Mouse (Mus musculus) layer of hippocampus, adult 11-12 months (tissue): ENCODE measurements around the gene Hrnr.

Source experiments
- DNase-seq: peaks from one replicate; pipeline ENCODE4 v3.0.0; 2022; ENCODE audit warnings: low spot score

Hrnr gene

GRCm38 (mm10) chr3:93319449-93319848 is at the start of gene Hrnr:
Hrnr (plus strand) TSS chr3:93319749.
- DNase-seq: no peak

GRCm38 (mm10) chr3:93273223-93273622 is 46.3 kb upstream of the Hrnr start, which contains the start of gene Flg:
Flg (plus strand) TSS chr3:93273523.
- no peak for DNase-seq

- DNase-seq: no peak
These were observed 22.0 kb upstream of the Hrnr start for GRCm38 (mm10) chr3:93297542-93297941.

- DNase-seq: no peak
These were observed 19.7 kb upstream of the Hrnr start for GRCm38 (mm10) chr3:93299832-93300231.

GRCm38 (mm10) chr3:93301896-93302295 is 17.7 kb upstream of the Hrnr start:
- no peak for DNase-seq

GRCm38 (mm10) chr3:93306142-93306541 is 13.4 kb upstream of the Hrnr start:
- no peak for DNase-seq

GRCm38 (mm10) chr3:93311371-93311770 is 8.2 kb upstream of the Hrnr start:
- no peak for DNase-seq

- DNase-seq: peak; percentile 6
These were observed 5.2 kb upstream of the Hrnr start for GRCm38 (mm10) chr3:93314388-93314787.

GRCm38 (mm10) chr3:93337749-93338148 is 18.2 kb downstream of the Hrnr start:
- DNase-seq: no peak

GRCm38 (mm10) chr3:93340021-93340420 is 20.5 kb downstream of the Hrnr start:
- DNase-seq: no peak

GRCm38 (mm10) chr3:93346896-93347295 is 27.3 kb downstream of the Hrnr start:
- no peak for DNase-seq

GRCm38 (mm10) chr3:93360045-93360444 is 40.5 kb downstream of the Hrnr start:
- DNase-seq: peak; percentile 60

- no peak for DNase-seq
These were observed 42.5 kb downstream of the Hrnr start for GRCm38 (mm10) chr3:93361933-93362574.

- no peak for DNase-seq
These were observed 47.5 kb downstream of the Hrnr start for GRCm38 (mm10) chr3:93366966-93367575.

- no peak for DNase-seq
These were observed 48.6 kb downstream of the Hrnr start for GRCm38 (mm10) chr3:93368171-93368570.

GRCm38 (mm10) chr3:93373416-93373815 is 53.9 kb downstream of the Hrnr start:
- no peak for DNase-seq

- no peak for DNase-seq
These were observed 55.6 kb downstream of the Hrnr start for GRCm38 (mm10) chr3:93375196-93375595.

- DNase-seq: no peak
These were observed 56.1 kb downstream of the Hrnr start for GRCm38 (mm10) chr3:93375601-93376000.

GRCm38 (mm10) chr3:93378146-93378545 is 58.6 kb downstream of the Hrnr start:
- no peak for DNase-seq
